Mouse (Mus musculus): ENCODE measurements around the gene Gm3839.
"Not testable (repeated sequence)": the region's sequence is repeated elsewhere in the genome, so short reads cannot be mapped to it uniquely, and the experiment has no call there.

The Gm3839 gene

GRCm38 (mm10) chr14:11356626-11357025 is at the start of gene Gm3839:
TSS of gene Gm3839 (minus strand) at chr14:11356726.
- DNase-seq = not testable (repeated sequence)

- DNase-seq = no peak
Measured at GRCm38 (mm10) chr14:11405661-11406060, 49.1 kb upstream of the Gm3839 start.

- DNase-seq = no peak
Measured at GRCm38 (mm10) chr14:11377846-11378245, 21.3 kb upstream of the Gm3839 start.

- DNase-seq = no peak
Measured at GRCm38 (mm10) chr14:11375225-11375624, 18.7 kb upstream of the Gm3839 start.

GRCm38 (mm10) chr14:11346086-11346485 is 10.4 kb downstream of the Gm3839 start:
- DNase-seq = no peak

- no peak for DNase-seq
Measured at GRCm38 (mm10) chr14:11329993-11330392, 26.5 kb downstream of the Gm3839 start.

- no peak for DNase-seq
Measured at GRCm38 (mm10) chr14:11307079-11307478, 49.4 kb downstream of the Gm3839 start.

GRCm38 (mm10) chr14:11287956-11288355 is 68.6 kb downstream of the Gm3839 start:
- DNase-seq = not testable (repeated sequence)

GRCm38 (mm10) chr14:11257161-11257705 is 99.3 kb downstream of the Gm3839 start:
- peak; percentile 10 for DNase-seq

- no peak for DNase-seq
Measured at GRCm38 (mm10) chr14:11248053-11248452, 108.5 kb downstream of the Gm3839 start.

- peak; percentile 20 for DNase-seq
Measured at GRCm38 (mm10) chr14:11244546-11244945, 112.0 kb downstream of the Gm3839 start.

GRCm38 (mm10) chr14:11232086-11232485 is 124.4 kb downstream of the Gm3839 start:
- DNase-seq = peak; percentile 52

All from layer of hippocampus, adult 9-11 months (tissue).